Mouse (Mus musculus) midbrain, embryonic 10.5 days (tissue): ENCODE measurements around the gene Chd6. TPM values are rescaled to one million over a fixed set of nuclear protein-coding genes. Genes with fewer than 3 reads are reported as not detected.

Experiments used
- DNase-seq: peaks from one replicate; pipeline ENCODE4 v3.0.0-alpha.2; 2017; ENCODE audit warnings: low spot score
- H3K27ac ChIP-seq: fragments of 300-500 bp; sonication (generic); replicated peaks from 2 replicates; pipeline ENCODE4 v1.5.1; 2016; ENCODE audit warnings: mild to moderate bottlenecking
- H3K27me3 ChIP-seq: fragments of 300-500 bp; sonication (generic); 2 replicates; pipeline ENCODE4 v1.6.1; 2016; ENCODE audit warnings: low read depth, mild to moderate bottlenecking; ENCODE audit not compliant: poor library complexity, severe bottlenecking
- H3K36me3 ChIP-seq: fragments of 300-500 bp; sonication (generic); 2 replicates; pipeline ENCODE4 v1.6.1; 2016; ENCODE audit warnings: mild to moderate bottlenecking, moderate library complexity
- H3K4me1 ChIP-seq: fragments of 300-500 bp; sonication (generic); 2 replicates; pipeline ENCODE4 v1.6.1; 2016
- H3K4me3 ChIP-seq: fragments of 300-500 bp; sonication (generic); 2 replicates; pipeline ENCODE4 v1.5.1; 2016; ENCODE audit warnings: mild to moderate bottlenecking, moderate library complexity
- H3K9me3 ChIP-seq: fragments of 300-500 bp; sonication (generic); replicated peaks from 2 replicates; pipeline ENCODE4 v1.6.1; 2016; ENCODE audit warnings: mild to moderate bottlenecking
- WGBS: fragments of 180-500 bp; shearing (Covaris S2); methylation state at CpG from one replicate; pipeline ENCODE4 v1.1.7; 2016; 5-methylcytosine and 5-hydroxymethylcytosine counted together
- polyA plus RNA-seq: library from polyadenylated mRNA; unstranded; fragments of >200 nt; fragmentation: Nextera tagmentation; extraction: Ambion mirVana; gene quantifications from 2 replicates; pipeline ENCODE4 v1.2.1, GENCODE M21; 2016

Gene Chd6
- polyA plus RNA-seq, 1 experiment from 2014 or later: 22.8 TPM

DNA sequence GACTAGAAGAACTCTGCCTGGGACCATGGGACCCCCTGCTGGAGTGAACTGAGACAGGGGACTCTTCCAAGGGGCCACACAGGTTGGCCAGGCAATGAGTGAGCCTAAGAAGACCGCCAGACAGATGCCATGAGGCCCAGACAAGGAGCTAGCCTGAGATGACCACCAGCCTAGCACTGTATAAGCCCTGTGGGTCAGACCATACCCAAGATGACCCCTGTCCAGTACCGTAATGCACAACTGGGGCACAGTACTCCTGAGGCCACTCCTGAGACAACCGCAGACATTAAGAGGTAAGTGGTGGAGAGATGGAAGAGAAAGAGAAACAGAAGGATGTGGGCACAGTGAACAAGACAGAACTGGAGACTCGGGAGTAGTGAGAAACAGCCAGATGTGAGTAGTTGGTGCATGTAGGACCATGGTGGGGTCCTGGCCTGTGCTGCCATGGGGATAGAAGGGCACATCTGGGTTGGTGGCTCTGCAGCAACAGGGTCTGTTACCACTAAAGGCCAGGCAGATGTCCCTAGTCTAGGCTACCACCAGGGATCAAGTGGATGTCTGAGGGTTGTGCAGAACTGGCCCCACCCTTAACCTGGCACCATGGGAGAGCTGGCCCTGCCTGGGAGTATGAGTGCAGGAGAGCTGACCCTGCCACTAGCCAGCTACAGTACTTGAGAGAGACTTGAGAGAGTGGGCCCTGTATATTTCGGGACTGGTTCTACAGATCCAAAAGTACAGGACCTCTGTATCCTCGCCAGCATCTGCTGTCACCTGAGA, 111.7 kb downstream of the Chd6 start:
- no peak for DNase-seq
- no peaks in the 10 kb centered on the region for H3K9me3 ChIP-seq
- no peak overlapping the region for H3K27ac ChIP-seq
- H3K4me3 ChIP-seq: no peak overlapping the region
- no peaks in the 10 kb centered on the region for H3K27me3 ChIP-seq
- H3K36me3 ChIP-seq: peaks cover 53% of the 10 kb centered on the region
- 92% methylated on average over 6 of the region's 6 CpGs for WGBS
- H3K4me1 ChIP-seq: no peaks in the 10 kb centered on the region

DNA sequence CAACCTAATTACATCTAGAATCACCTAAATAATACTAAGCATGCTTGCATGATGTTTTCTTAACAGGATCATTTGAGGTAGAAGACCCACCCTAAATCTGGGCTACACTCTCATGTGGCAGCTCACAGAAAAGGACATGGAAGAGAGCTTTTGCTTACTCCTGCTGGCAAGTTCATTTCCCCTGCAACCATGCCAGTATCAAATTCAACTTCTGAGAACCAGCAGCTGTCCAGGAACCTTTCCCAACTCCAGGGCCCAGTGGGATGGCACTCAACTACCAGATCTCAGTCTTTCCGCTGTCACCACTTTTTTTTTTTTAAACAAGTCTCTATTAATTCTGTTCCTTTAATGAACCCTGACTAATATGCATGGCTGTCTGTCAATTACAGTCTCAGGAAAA, 114.7 kb downstream of the Chd6 start:
- 100% methylated on average over 1 of the region's 1 CpGs for WGBS
- Histone ChIP-seq H3K9me3 (no peaks in the 10 kb centered on the region), H3K4me1 (no peaks in the 10 kb centered on the region), H3K27me3 (no peaks in the 10 kb centered on the region), H3K36me3 (peaks cover 66% of the 10 kb centered on the region), H3K27ac (no peak overlapping the region), H3K4me3 (no peak overlapping the region)
- no peak for DNase-seq

DNA sequence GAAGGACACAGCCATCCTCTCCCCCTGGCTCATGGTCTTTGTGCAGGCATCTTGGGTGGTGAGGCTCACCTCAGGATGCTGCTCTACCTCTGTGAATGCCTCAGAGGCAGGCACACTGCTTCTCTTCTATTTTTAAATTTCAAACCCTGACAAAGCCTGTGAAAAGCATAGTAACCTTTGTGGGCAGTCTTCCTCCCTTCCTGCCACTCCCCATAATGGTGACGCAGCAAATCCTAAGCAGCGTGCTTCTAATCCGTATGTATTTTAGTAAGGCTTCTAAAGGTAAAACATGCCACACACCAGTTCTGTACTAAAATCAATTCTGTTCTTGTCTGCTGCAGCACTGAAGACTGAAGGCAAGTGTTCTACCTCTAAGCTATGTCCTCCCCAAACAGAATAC, 116.4 kb downstream of the Chd6 start:
- WGBS: 92% methylated on average over 3 of the region's 3 CpGs
- H3K9me3 ChIP-seq: no peaks in the 10 kb centered on the region
- H3K4me1 ChIP-seq: no peaks in the 10 kb centered on the region
- H3K27me3 ChIP-seq: no peaks in the 10 kb centered on the region
- peaks cover 68% of the 10 kb centered on the region for H3K36me3 ChIP-seq
- no peak overlapping the region for H3K4me3 ChIP-seq
- DNase-seq: no peak
- no peak overlapping the region for H3K27ac ChIP-seq

DNA sequence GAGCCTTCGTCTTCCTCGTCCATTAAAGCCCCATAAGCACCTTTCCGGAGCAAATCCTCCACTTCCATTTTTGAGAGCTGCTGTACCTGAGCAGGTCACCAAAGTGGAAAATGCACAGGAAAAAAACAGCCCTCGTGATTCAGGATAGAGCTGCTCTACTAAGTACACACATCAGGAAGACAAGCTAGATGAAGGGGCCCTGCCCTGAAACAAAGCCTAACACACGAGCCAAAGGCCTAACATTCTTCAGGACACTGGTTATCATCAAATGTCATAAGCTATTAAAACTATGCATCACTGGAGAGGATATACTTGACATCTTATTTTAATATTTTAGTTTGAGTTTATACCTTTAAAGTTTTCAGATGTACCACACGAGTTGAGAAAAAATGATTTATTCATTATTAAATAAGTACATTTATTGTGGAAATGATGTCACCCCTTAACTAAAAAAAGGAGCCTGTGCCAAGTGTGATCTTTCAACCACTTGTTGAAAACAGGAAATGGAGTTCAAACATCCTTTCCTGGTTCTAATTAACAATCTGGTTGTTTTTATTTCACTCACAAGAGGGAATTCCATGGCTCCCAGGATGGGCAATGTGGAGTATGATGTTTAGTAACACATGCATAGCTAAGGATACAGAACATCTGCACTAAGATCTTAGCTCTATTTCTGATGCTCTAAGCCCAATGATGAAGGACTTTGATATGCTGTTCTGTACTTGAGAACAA, 118.4 kb downstream of the Chd6 start:
- H3K27me3 ChIP-seq: no peaks in the 10 kb centered on the region
- WGBS: 86% methylated on average over 6 of the region's 6 CpGs
- no peak overlapping the region for H3K4me3 ChIP-seq
- no peak overlapping the region for H3K27ac ChIP-seq
- no peaks in the 10 kb centered on the region for H3K9me3 ChIP-seq
- H3K36me3 ChIP-seq: peaks cover 80% of the 10 kb centered on the region
- no peaks in the 10 kb centered on the region for H3K4me1 ChIP-seq
- DNase-seq: no peak

DNA sequence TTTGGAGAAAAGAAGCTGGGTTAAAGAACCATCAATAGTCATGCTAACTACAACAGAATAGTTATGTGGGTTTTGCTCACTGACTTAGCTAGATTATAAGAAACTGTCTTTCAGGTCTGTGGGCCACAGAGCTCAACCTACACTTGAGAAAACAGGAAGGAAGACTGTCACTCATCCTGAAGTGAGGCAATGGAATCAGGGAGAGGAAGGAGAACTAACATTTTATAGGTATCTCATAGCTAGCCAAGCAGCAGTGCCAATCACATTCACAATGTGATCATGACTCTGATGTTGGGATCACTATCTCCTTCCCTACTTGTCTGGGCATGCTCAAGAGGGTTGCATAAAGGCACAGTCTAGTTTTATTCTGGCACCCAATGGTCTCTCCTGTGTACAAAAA, 121.4 kb downstream of the Chd6 start:
- no peaks in the 10 kb centered on the region for H3K27me3 ChIP-seq

DNA sequence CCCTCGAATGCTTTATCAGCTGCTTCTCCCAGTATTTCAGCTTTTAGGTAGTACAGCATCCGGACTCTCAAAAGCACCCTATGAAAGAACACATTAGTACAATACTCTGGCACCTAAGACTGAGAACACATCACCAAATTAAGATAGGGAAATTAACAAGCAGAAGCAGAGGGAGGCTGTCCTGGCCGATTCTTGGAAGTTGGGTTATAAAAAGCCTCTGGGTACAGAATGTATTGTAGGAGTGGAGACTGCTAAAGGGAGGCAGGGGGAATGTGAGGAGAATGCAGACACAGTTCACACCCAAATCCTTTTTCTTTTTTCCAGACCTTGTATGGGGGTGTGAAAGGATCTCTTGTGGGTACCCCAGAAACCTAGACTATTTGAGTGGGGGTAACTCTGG, 126.2 kb downstream of the Chd6 start:
- H3K9me3 ChIP-seq: no peaks in the 10 kb centered on the region
- DNase-seq: no peak
- H3K36me3 ChIP-seq: peaks cover 99% of the 10 kb centered on the region
- H3K4me3 ChIP-seq: no peak overlapping the region
- no peak overlapping the region for H3K27ac ChIP-seq
- no peaks in the 10 kb centered on the region for H3K4me1 ChIP-seq
- H3K27me3 ChIP-seq: no peaks in the 10 kb centered on the region
- WGBS: 96% methylated on average over 3 of the region's 3 CpGs

More for the DNA sequence above, 121.4 kb downstream of the Chd6 start:
- Histone ChIP-seq H3K27ac (no peak overlapping the region), H3K4me1 (no peaks in the 10 kb centered on the region), H3K4me3 (no peak overlapping the region), H3K9me3 (no peaks in the 10 kb centered on the region), H3K36me3 (peaks cover 99% of the 10 kb centered on the region)
- no peak for DNase-seq

DNA sequence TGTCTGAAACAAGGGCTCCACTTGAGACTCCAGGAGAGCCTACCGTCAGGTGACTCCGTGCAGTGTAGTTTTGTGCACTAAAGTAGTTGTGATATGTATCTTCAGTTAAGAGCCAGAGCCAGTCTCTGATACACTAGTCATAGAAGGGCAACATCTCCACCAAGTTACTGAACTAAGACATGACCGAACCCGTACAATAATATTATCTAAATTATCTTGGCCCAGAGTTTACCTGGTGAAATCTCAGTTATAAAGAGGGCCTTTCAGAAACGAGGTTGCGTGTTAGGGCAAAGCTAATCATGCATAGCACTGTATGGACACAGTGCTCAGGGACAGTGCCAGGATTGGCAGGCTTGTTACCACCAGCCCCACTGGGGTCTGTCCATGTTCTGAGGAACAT, 127.1 kb downstream of the Chd6 start:
- Histone ChIP-seq H3K27me3 (no peaks in the 10 kb centered on the region), H3K9me3 (no peaks in the 10 kb centered on the region), H3K27ac (no peak overlapping the region), H3K4me1 (no peaks in the 10 kb centered on the region), H3K36me3 (peaks cover 99% of the 10 kb centered on the region), H3K4me3 (no peak overlapping the region)
- 94% methylated on average over 6 of the region's 6 CpGs for WGBS
- DNase-seq: no peak

DNA sequence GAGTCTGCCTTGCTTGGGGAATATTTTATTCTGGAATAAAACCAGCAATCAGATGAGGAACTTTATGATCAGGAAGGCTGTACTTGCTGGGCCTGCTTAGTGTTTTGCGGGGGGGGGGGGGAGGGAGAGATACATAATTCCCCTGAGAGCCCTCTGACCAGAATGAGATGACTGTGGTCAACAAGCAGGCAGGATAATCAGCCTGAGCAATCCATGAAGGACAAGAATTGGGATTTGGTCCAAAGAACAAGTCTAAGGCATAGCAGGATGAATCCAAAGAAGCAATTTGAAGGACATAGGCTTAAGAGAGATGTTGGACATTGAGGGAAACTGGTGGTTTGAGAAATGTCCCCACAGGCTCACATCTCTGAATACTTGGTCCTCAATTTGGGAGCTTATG, 130.2 kb downstream of the Chd6 start:
- peaks cover 98% of the 10 kb centered on the region for H3K36me3 ChIP-seq
- no peak for DNase-seq
- H3K27ac ChIP-seq: no peak overlapping the region
- H3K9me3 ChIP-seq: no peaks in the 10 kb centered on the region
- no peaks in the 10 kb centered on the region for H3K27me3 ChIP-seq
- WGBS: 50% methylated on average over 1 of the region's 1 CpGs
- no peaks in the 10 kb centered on the region for H3K4me1 ChIP-seq
- no peak overlapping the region for H3K4me3 ChIP-seq

DNA sequence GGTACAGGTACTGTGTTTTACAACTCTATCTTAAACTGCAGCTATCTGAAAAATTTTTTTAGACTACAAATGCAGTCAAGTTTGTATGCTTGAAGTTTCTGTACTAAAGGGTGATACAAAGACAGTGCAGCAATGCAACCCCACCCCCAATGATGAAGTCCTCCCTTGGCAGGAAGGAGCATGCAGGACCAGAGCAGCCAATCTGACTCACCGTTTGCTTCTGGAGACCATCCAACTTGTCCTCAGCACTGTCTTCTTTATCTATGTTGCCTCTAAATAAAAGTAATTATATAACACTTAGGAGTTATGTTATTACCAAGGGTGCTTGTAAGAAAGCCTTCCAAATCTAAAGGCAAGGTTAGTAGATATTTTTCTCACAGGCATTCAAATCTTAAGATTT, 131.6 kb downstream of the Chd6 start:
- no peak overlapping the region for H3K27ac ChIP-seq
- H3K27me3 ChIP-seq: no peaks in the 10 kb centered on the region
- no peaks in the 10 kb centered on the region for H3K9me3 ChIP-seq
- DNase-seq: no peak
- no peak overlapping the region for H3K4me3 ChIP-seq
- WGBS: 92% methylated on average over 1 of the region's 1 CpGs
- no peaks in the 10 kb centered on the region for H3K4me1 ChIP-seq
- peaks cover 98% of the 10 kb centered on the region for H3K36me3 ChIP-seq

DNA sequence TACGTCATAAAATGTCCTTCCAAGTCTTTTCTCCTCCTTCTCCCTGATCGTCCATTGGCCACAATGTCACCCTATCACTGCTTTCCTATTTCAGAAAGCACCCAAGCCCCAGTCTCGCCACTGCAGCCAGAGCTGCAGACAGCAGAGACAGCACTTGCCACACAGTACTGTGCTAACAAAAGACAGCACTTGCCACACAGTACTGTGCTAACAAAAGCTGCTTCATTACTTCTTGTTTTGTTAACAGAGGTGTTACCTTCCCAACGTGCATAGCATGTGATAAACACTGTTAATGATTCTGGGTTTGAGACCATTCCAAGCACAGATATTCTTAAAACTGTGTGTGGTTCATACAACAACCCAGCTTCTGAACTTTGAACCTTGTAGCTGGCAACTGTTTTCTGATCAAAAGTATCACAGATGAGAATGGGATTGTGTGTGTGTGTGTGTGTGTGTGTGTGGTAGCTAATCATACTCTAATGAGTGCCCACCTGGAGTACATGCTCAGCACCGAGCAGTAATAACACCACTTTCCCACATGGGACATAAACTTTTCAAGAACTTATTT, 135.1 kb downstream of the Chd6 start:
- Histone ChIP-seq H3K27me3 (no peaks in the 10 kb centered on the region), H3K4me1 (no peaks in the 10 kb centered on the region), H3K27ac (no peak overlapping the region), H3K4me3 (no peak overlapping the region), H3K9me3 (no peaks in the 10 kb centered on the region), H3K36me3 (peaks cover 97% of the 10 kb centered on the region)
- 90% methylated on average over 5 of the region's 5 CpGs for WGBS
- no peak for DNase-seq

DNA sequence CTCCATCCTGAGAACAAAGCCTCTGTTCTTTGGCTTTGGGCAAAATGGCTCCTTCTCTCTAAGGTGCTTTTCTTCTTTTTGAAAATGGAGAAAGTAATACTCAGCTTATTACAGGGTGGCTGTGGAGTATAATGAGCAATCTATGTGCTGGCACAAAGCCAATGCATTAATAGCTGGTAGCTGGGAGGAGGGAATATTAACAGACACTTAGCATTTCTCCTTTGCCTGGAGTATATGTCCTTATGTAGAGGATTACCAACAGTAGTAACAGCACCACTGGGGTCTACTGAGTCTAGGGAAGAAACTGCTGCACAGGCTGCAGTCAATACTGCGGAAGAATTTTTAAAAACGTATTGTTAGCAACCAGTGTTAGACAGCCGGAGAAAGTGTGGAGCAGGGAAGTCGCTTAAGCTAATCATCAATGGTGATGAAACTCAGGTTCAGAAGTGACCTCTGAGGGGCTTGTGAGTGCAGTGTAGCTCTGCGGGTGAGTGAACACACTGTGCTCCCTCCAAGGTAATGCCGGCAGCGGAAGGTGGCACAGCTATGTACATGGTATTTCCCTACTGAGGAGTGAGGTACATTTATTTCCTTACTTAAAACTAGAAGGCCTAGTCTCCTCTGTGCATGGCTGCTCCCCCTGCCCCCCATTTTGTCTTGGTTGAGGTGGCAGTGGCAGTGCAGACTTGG, 136.6 kb downstream of the Chd6 start:
- Histone ChIP-seq H3K27ac (no peak overlapping the region), H3K4me1 (no peaks in the 10 kb centered on the region), H3K4me3 (no peak overlapping the region), H3K9me3 (no peaks in the 10 kb centered on the region), H3K36me3 (peaks cover 97% of the 10 kb centered on the region), H3K27me3 (no peaks in the 10 kb centered on the region)
- WGBS: 95% methylated on average over 7 of the region's 7 CpGs
- DNase-seq: no peak

DNA sequence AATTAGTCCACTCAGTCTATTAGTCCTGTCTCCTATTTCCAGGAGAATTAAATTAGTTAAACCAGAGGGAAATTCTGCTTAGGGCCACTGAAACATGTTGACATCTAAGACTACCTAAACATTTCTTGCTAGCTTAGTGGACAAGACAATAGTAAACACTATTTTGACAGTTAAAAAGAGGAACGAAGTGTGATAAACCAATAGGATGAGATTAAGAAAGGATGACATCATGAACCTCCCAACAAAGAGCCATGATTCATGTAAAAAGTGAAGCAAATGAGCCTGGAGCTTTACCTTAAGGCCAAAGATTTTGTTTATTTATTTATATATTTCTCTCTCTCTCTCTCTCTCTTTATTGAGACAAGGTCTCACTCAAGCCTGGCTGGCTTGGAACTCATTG, 146.7 kb downstream of the Chd6 start:
- H3K36me3 ChIP-seq: peaks cover 96% of the 10 kb centered on the region
- H3K27ac ChIP-seq: no peak overlapping the region
- H3K27me3 ChIP-seq: no peaks in the 10 kb centered on the region
- no peaks in the 10 kb centered on the region for H3K4me1 ChIP-seq
- no peaks in the 10 kb centered on the region for H3K9me3 ChIP-seq
- DNase-seq: no peak
- 86% methylated on average over 1 of the region's 1 CpGs for WGBS
- no peak overlapping the region for H3K4me3 ChIP-seq
